Mouse (Mus musculus) CD4-positive, CD25-positive, alpha-beta regulatory T cell, adult 2 months (primary cell): ENCODE data around the gene Kcna4.

Source experiments
- DNase-seq: peaks from one replicate; pipeline ENCODE4 v3.0.0-alpha.2; 2012; ENCODE audit warnings: low read depth, low spot score

Kcna4 gene

DNA sequence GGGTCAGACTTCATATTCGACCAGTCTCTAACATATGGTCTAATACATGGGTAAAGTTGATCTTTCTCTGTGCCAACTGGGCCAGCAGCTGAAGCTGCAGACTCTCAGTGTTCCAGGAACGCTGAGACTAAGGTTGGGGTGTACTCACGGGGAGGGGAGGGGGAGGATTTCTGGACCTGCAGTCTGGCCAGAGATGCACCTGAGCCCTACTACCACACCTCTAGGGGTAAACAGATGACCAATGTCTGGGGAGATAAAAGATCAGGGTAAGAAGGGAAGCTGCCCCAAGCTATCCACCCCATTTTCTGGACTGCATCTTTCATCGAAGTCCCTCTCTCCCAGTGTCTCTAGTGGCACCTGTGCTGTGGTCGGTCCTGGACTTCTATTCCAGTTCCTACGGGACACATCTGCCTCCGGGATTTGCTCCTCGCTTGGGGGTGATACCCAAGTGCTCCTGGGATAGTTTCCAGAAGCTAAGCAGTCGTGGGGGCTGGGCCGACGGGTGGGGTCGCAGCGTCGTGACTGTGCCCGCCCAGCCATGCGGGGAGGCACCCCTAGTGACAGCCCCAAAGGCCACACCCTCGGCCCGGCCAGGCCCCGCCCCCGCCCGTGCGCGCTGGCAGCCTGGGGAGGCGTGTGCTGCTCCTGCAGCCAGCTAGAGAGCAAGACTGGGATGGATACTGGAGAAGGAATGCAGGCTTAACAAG lies at the start of gene Kcna4:
Gene Kcna4, plus strand, starts transcription at position 650 of the 707 bp plus-strand sequence.
- peak; percentile 0 for DNase-seq

- DNase-seq, result no peak
Observed at GRCm38 (mm10) chr2:107258091-107258490, 32.3 kb upstream of the Kcna4 start.

DNA sequence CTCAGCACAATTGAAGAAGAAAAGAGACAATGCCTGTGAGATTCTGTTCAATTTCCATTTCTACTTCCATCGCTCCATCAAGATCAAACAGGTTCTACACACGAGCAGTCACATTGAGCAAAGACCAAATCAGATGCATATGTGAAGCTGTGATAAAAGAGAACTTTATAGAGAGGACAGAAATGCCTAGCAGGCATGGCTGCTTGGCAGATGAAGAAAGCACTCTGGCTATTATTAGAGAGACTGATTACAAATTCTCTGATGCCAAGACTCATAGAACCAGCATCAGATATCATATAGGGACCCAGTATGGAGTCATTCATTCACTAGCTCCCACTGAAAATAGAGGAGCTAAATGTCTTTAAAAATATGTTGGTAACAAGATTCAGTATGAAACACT lies 24.2 kb upstream of the Kcna4 start:
- no peak for DNase-seq

DNA sequence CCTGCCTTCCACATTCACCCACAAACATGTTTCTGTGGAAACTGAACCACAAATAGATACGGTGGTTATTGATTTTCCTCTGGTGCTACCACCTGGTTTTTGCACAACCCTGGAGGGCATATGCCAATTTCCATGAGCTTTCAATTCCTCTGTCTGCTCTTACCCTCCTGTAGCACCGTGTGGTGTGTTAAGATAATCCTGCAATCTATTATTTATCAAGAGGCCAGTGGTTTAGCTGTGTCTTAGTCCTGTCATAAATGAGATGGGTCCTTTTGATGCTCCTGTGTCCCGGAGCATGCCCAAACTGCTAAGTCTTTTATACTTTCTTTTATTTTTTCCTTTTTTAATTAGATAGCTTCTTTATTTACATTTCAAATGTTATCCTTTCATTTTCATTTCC lies 20.4 kb upstream of the Kcna4 start:
- DNase-seq, result no peak

DNA sequence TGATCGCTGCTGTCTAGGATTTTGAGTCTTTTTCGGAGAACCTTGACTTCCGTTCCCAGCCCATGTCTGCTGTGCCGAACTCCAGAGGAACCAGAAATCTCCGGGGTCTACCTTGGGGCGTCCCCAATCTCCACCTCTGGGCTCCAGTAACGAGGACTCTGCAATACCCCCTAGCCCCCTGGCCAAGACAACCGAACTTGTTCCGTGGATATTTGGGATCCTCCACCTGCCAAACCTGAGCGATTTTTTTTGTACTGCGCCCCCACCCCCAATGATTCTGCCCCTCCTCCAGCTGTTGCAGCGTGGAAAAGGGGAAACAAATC lies 219 bp downstream of the Kcna4 start:
- no peak for DNase-seq

DNA sequence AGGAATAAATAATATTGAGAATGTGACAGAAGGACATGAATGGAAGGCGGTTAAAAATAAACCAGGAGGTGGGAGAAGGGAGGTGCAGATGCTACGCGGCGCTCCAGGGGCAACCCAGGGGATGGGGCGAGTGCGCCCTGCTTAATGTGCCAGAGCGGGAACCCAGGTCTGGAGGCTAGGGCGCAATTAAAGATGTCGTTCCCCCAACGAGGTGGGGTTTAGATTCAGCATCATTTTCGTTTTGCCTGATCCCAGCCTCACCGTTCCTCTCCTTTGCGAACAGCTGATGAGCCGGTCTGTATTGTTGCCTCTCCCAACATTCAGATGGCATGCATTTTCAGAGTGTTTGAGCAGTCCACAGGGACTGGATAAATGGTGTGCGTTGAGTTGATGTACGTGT lies 703 bp downstream of the Kcna4 start:
- no peak for DNase-seq

GRCm38 (mm10) chr2:107294521-107294920 lies 4.1 kb downstream of the Kcna4 start:
- DNase-seq, result no peak

DNA sequence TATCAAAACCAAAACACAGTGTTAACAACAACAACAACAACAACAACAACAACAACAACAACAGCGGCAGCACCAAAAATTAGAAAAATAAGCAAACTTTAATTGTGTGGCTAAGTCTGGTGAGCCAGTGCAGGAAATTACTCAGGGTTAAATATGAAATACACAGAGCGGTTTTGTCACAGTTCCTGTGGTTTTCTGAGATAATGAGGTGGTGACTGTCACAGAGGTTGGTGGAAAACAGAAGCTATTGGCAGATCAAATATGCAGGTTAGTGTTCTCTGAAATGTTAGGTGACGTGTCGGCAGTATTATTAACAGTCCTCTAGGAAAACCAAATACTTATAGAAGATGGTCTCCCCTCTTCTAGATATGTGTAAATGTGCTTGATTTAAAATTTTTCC lies 11.4 kb downstream of the Kcna4 start:
- DNase-seq, result no peak

DNA sequence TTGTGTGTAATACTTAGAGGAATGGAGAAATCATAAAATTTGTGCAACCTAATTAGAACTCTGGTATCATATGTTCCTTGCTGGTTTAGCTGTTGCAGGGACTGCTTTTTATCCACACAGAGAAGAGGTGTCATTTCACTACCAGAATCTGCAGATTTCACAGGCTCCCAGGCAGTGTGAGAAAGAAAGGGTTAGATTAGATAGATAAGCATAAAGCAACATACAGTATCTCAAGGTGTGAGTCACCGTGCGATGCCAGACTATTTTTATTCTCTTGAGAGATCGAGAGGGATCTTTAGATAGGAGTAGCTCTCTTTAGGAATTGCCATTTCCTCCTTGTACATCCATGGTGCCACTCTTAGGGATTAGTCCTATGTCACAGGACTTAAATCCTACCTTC lies 14.3 kb downstream of the Kcna4 start:
- DNase-seq, result no peak

- no peak for DNase-seq
Observed at GRCm38 (mm10) chr2:107306077-107306476, 15.6 kb downstream of the Kcna4 start.

- DNase-seq, result no peak
Observed at GRCm38 (mm10) chr2:107318636-107319035, 28.2 kb downstream of the Kcna4 start.

DNA sequence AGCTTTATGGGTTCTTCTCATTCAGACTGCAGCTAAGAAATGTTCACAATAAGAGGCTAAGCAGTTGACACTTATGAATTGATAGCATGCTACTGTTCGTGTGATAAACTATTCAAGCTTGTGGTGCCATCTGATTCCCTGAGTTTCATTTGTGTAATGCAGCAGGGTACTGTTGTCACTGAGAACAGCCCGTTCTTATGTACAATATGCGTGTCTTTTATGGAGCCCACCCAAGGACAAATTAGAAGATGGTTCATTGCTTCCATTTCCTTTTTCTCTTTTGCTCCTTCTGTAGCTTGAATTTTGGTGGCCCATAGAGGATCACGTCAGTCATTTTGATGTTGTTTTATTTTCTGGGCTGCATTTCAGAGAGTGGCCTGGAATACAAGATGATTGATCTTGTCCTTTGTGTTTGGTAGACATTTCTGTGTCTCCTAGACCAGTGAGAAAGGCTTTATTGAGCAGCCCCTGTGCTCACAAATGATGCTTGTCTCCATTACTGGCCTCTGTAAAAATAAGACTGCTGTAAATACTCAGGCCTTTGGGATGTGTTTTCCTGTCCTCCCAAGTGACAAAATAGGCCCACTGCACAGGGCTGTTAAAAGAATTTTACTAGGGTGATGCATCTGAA lies 31.3 kb downstream of the Kcna4 start:
- DNase-seq, result no peak

GRCm38 (mm10) chr2:107324090-107324489 lies 33.7 kb downstream of the Kcna4 start:
- DNase-seq, result no peak

DNA sequence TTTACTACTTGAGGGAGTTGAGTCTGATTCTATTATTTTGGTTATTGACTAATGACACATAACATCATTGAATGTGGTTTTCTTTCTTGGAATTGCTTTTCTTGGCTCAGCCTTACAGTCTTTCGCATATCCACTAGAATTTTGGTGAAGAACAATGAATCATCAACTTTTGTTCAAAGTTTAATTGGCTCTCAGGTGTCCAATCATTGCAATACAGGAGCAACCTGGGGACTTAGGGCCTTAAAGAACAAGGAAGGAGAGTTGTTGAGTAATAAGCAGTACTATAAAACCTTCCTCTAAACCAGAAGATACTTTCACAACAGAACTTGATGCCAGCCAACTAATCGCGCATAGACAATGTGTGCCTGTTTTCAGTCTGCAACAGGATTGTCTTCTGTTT lies 36.8 kb downstream of the Kcna4 start:
- no peak for DNase-seq

DNA sequence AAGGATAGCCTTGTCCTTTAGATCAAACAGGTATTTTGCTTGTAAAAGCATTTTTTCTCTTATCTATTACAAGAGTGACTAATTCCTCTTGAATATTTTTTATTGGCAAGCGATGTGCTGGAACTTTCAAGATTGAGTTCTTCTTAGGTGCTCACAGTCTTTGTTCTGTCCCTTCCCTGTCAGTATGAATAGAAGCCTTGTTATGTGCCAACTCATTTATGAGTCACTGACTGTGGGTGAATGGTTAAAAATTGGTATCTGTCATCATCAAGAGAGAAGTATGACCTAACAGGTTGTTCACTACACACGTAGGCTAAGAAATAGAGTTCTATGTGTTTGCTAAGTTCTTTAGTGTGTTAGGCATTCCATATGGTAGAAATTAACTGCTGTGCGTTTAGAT lies 50.9 kb downstream of the Kcna4 start:
- DNase-seq, result no peak

DNA sequence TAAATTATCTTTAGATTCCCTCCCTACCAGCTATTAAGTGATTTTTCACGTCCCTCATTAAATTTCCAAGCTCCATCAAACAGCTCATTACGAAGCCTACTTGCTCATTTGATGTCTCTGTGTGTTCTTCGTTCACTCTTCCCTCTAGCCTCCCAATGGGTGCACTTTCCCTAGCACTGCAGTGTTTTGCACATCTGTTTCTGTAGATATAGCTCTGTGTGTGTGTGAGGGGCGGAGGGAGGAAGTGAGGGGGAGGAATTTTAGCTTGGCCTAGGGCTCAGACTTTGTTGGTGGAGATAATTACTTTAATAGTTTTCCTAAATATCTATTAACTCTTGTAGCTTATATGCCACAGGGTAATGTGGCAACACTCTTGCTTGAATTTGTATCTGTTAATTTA lies 54.4 kb downstream of the Kcna4 start:
- DNase-seq, result no peak

DNA sequence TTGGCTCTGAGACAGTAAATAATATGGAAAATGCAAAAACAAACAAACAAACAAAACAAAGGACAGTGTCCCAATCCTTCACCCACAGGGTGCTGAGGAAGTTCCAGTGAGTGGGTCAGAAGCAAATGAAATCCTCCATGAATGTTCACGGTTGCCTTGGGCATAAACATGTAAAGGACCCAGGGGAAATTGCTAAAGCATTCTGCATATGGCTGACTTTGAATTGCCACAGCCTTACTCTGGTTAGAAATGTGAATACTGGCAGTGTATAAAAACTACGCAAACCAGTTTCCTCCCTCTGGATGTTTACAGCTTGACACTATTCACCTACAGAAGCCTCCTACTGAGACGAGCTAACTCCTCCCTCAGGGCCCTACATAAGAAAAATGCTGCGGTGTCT lies 54.9 kb downstream of the Kcna4 start:
- no peak for DNase-seq
